Mouse (Mus musculus): Measurements from ENCODE around the gene Gm4869. TPM values are rescaled to one million over a fixed set of nuclear protein-coding genes. Genes with fewer than 3 reads are reported as not detected.
"Not testable (repeated sequence)": the region's sequence is repeated elsewhere in the genome, so short reads cannot be mapped to it uniquely, and the experiment has no call there.

Gm4869 gene
- not detected in 2 replicates for polyA plus RNA-seq (2015; fragmentation: Nextera tagmentation; extraction: Ambion mirVana)

DNA sequence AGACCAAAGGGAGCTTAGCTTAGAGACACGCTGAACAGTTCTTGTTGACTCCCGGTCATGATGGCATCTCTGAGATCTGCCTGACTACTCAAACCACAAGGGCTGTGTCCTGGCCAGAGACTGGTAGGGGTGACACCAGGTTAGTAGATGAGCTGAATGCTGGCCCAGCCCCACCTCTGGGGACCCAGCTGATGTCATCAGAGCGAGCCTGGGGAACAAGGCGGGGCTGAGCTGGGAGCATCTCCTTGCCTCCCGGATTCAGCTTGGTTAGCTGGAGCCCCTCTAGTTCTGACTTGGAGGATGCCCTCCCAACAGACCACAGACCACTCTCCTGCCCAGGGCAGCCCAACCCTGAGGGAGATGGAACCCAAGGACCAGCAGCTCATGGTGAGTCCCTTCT lies at the start of gene Gm4869:
Gm4869 (plus strand) TSS at position 301 of the 400 bp plus-strand sequence.
- DNase-seq (ENCODE audit: low spot score), result no peak

GRCm38 (mm10) chr5:140396166-140396940 lies 49.1 kb upstream of the Gm4869 start:
- peak; percentile 31 for DNase-seq (ENCODE audit: low spot score)

DNA sequence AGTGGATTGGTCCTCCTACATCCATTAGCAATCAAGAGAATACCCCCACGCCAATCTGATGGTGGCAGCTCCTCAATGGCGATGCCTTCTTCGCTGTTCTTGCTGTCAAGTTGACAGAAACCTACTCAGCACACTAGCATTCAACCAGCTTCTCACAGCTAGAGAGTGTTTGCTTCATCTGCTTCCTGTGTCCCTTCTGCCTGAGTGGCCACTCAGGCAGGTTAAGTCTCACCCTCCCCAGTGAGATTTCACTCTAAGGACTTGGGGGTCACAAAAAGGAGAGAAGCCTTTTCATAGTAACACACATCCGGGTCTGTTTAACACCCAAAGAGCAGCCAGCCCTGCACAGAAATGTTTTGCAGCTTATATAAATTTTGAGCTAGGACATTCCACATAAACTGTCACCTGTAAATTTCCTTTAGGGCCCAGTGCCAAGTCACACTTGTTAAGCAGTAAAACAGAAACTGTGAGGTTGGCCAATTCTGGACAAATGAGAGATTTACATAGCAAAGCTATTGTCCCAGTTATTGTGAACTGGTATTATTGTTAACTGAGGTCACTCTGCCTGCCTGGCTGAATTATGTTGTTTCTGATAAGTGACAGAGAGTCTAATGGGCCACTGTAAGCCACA lies 42.7 kb upstream of the Gm4869 start:
- DNase-seq (ENCODE audit: low spot score), result no peak

DNA sequence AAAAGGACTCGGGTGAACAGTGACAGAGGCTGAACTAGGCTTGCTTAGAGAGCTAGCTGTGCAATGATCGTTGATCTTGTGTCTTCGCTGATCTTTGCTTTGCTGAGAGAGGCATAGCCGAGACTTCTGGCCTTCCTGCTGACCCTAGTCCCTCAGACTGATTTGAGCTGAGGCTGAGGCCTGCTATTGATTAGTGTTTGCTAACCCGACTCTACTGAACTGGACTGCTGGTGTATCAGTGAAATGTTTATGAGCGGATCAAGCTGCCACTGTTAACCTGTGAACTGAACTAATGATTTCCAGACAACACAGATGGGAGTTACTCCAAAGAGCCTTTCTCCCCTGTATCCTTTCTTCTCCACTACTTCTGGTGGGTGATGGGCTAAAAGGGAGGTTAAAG lies 40.3 kb upstream of the Gm4869 start:
- DNase-seq (ENCODE audit: low spot score), result no peak

DNA sequence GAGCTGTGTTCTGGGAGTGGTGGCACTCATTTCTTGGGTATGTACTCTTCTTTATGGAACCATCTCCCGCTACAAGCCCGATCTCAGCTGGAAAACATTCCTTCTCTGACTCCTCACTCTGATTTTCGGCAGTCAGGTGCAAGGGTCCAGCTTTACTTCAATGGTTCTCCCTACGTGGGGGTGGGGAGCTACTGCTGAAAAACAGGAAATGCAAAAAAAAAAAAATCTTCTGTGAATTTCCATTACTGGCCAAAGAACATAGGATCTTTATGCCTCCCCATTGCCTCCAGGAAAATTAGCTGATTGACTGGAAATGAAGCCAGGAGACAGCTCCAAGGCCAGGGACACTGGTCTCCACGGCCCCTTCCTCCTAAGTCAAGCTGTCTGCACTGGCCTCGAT lies 38.8 kb upstream of the Gm4869 start:
- DNase-seq (ENCODE audit: low spot score), result no peak

DNA sequence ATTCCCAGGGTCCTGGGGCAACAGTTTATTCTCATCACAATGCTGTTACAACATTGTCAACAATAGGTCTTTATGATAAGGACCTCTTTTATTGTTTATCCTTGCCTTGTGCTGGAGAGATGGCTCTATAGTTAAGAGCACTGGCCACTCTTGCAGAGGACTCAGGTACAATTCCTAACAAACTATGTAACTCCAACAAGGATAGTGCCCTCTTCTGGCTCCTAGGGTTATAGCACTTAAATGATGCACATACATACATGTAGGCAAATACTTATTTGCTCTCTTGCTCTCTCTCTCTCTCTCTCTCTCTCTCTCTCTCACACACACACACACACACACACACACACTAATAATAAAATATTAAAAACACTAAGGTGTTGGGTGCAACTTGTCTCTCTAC lies 36.6 kb upstream of the Gm4869 start:
- no peak for DNase-seq (ENCODE audit: low spot score)

DNA sequence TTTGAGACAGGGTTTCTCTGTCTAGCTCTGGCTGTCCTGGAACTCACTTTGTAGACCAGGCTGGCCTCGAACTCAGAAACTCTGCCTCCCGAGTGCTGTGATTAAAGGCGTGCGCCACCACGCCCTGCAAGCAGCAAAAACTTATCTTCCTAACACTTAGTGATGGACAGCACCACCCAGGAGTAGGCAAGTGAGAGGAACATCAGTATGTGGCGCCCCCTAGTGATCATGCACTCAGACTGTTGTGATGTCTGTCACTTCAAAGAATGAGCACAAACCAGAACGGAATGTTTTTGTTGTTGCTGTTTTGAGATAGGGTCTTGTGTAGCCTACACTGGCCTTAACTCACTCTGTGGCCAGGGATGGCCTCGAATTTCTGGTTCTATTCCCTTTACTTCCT lies 34.1 kb upstream of the Gm4869 start:
- DNase-seq (ENCODE audit: low spot score), result peak; percentile 64

GRCm38 (mm10) chr5:140414647-140415046 lies 30.8 kb upstream of the Gm4869 start:
- no peak for DNase-seq (ENCODE audit: low spot score)

GRCm38 (mm10) chr5:140418106-140418488 lies 27.3 kb upstream of the Gm4869 start:
- no peak for DNase-seq (ENCODE audit: low spot score)

DNA sequence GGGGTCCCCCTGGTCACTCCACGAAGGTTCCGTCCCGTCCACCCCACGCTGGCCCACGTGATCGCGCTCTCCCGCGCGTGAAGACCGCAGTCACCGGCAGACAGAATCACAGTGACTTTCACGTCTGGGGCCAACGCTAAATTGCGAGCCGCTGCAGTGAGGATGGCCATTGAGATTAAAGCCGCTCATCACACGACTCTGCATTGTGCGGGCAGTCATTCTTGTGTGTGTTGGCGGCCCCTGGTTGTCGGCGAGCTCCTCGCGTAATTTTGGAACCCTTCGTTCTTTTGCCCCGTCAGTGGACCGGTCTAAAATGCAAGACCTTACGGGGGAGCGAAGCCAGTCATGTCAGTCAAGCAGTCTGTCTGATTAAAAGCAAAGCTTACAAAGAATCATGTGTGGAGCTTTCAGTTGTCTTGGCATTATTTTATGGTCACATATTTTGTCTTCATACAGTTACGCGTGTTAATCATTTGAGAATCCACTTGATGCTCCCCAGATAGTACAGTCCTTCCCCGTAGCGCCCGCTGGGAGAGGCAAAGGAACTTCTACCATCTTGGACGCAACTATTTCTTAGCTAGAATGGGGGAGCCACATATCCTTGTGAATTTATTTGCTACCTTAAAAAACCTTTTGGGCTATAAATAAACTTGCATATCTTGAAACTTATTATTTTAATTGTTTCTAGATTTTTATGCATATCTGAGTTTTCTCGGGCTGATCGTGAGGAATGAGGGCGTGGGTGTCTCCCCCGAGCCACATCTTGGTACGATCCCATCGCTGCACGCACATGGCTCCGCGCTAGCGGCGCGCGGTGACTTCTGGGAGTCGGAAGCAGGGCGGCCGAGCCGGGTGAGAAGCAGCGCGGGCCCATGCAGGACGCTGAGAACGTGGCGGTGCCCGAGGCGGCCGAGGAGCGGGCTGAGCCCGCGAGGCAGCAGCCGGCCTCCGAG lies 26.7 kb upstream of the Gm4869 start, which contains the start of gene Eif3b:
Eif3b (plus strand) TSS at position 840 of the 953 bp plus-strand sequence.
- DNase-seq (ENCODE audit: low spot score), result peak; percentile 95

DNA sequence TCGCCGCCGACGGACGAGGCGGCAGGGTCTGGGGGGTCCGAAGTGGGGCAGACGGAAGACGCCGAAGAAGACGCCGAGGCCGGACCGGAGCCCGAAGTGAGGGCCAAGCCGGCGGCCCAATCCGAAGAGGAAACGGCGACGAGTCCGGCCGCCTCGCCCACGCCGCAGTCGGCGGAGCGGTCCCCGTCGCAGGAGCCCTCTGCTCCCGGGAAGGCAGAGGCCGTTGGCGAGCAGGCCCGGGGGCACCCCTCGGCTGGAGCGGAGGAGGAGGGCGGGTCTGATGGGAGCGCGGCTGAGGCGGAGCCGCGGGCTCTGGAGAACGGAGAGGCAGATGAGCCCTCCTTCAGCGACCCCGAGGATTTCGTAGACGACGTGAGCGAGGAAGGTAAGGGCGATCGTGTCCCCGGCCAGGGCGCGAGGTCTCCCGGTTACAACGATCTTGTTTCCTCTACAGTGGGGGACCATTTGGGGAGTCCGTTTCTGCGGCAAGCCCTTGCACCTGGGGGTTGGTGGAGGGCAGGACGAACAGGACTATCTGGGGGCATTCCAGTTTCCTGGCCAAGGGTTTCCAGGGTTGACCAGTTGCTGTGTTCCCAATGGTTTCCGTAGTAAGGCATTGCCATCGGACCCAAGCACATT lies 25.9 kb upstream of the Gm4869 start:
- peak; percentile 25 for DNase-seq (ENCODE audit: low spot score)

DNA sequence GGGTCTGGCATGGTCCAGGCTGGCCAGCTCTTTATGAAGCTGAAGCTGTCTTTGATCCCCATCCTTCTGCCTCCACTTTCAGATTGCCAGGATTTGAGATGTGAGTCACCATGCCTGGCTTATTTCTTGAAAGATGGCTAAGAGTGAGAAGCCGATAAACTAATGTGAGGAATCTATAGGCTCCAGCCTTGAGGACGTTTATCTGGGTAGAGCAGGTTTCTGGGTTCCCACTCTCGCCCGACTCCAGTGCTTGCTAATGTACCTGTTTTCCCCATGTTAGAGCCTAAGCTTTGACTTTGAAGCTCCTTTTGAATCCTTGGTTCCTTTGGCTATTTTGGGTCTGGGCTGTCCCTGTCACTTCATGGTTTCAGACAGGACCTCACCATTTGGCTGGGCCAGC lies 24.8 kb upstream of the Gm4869 start:
- DNase-seq (ENCODE audit: low spot score), result no peak

- no peak for DNase-seq (ENCODE audit: low spot score)
These were observed 20.2 kb upstream of the Gm4869 start for GRCm38 (mm10) chr5:140425016-140425783.

DNA sequence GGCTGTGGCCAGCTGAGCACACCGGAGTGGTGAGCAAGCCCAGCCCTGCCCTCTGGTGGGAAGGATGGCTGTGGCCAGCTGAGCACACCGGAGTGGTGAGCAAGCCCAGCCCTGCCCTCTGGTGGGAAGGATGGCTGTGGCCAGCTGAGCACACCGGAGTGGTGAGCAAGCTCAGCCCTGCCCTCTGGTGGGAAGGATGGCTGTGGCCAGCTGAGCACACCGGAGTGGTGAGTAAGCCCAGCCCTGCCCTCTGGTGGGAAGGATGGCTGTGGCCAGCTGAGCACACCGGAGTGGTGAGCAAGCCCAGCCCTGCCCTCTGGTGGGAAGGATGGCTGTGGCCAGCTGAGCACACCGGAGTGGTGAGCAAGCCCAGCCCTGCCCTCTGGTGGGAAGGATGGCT lies 6.3 kb upstream of the Gm4869 start:
- DNase-seq (ENCODE audit: low spot score), result not testable (repeated sequence)

- DNase-seq (ENCODE audit: low spot score), result no peak
These were observed 4.0 kb upstream of the Gm4869 start for GRCm38 (mm10) chr5:140441406-140441805.

GRCm38 (mm10) chr5:140444012-140444411 lies 1.4 kb upstream of the Gm4869 start:
- DNase-seq (ENCODE audit: low spot score), result no peak

- DNase-seq (ENCODE audit: low spot score), result no peak
These were observed 609 bp downstream of the Gm4869 start for GRCm38 (mm10) chr5:140446054-140446453.

DNA sequence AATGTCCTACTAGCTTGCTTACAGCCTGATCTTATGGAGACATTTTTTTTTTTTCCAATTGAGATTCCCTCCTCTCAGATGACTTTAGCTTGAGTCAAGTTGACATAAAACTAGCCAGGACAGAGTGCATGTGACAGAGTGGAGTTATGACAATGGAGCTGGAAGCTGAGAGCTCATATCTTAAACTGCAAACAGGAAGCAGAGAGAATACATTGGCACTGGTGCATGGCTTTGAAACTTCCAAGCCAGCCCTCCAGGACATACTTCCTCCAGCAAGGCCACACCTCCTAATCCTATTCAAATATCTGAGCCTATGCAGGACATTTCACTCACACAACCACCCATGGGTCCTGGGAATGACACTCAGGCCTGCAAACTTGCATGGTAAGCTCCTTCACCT lies 9.0 kb downstream of the Gm4869 start:
- no peak for DNase-seq (ENCODE audit: low spot score)

- no peak for DNase-seq (ENCODE audit: low spot score)
These were observed 10.0 kb downstream of the Gm4869 start for GRCm38 (mm10) chr5:140455466-140455865.

DNA sequence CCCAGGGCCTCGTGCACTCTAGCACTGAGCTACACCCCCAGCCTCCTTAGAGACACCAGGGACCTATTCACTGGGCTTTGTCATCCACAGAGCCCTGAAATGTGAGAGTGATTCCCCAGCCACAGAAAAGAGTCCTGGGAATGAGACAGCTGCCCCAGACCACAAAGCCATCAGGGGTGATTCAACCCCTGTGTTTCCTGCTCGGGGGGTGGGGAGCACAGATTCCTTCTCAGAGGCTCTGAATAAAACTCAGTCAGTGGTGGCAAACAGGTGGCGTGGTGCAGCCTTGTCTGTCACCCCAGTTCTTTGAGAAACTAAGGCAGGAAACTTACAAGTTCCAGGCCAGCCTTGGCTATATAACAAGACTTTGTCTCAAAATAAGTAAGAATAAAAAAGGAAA lies 16.0 kb downstream of the Gm4869 start:
- DNase-seq (ENCODE audit: low spot score), result no peak

All from thymus, postnatal 0 days (tissue).